Mouse (Mus musculus) NIH3T3 (cell line): Measurements from ENCODE around the gene Bco1.

ENCODE experiments used
- DNase-seq: peaks from one replicate; pipeline ENCODE4 v3.0.0-alpha.2; 2012; ENCODE audit warnings: low read depth

Gene Bco1

GRCm38 (mm10) chr8:117095647-117096046 is at the start of gene Bco1:
TSS of gene Bco1 (plus strand) at chr8:117095854.
- no peak for DNase-seq

GRCm38 (mm10) chr8:117049444-117049843 is 46.2 kb upstream of the Bco1 start:
- no peak for DNase-seq

DNA sequence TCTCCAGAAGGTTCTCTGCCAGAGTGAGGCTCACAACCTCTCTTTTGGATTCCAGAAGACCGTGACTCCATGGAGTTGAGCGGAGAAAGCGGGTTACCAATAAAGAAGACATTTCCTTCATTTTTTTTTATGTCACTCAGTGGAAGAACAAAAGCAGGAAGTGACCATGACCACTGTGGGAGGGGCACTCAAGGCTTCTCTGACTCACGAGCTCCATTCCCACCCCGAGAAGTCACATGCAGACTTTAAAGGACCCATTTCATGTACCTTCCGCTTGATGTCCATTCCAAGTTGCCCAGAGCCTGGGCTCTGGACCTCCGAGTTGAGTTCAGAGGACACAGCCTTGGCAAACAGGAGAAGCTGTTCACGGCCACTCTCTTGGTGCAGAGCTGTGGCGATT is 44.9 kb upstream of the Bco1 start:
- DNase-seq: no peak

DNA sequence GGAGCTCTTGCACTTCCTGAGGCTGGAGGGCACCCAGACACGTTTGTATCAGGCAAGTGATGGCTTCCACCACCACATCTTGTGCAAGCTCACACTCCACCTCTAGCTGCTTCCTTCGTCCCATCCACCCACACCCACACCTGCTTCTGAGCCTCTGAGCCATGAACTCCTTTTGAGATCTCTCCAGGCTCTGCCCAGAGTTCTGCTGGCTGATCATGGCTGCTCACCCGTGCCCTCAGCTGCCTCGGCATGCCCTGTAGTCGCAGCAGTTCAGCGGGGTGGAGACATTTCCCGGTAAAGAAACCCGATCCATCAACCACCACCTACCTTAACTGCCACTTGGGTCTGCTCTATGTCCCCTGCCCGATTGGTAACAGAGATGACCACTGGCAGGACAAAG is 44.3 kb upstream of the Bco1 start:
- no peak for DNase-seq

GRCm38 (mm10) chr8:117053135-117054079 is 42.2 kb upstream of the Bco1 start:
- peak; percentile 38 for DNase-seq

DNA sequence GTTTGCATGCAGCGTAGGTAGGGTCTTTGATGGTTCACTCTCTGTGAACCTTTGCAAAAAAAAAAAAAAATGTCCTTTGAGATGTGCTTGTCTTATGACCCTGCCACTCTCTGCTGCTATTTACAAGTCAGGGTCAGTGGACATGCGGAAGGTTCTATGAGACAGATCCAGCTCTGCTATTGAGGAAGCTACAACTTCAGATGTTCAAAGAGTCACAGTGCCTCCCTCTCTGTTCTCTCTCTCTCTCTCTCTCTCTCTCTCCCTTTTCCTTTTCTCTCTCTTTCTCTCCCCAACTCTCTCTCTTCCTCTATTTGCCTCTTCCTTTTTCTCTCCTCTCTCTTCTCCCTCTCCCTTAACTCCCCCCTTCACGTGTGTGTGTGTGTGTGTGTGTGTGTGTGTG is 41.5 kb upstream of the Bco1 start:
- no peak for DNase-seq

GRCm38 (mm10) chr8:117055097-117055496 is 40.6 kb upstream of the Bco1 start:
- DNase-seq: no peak

DNA sequence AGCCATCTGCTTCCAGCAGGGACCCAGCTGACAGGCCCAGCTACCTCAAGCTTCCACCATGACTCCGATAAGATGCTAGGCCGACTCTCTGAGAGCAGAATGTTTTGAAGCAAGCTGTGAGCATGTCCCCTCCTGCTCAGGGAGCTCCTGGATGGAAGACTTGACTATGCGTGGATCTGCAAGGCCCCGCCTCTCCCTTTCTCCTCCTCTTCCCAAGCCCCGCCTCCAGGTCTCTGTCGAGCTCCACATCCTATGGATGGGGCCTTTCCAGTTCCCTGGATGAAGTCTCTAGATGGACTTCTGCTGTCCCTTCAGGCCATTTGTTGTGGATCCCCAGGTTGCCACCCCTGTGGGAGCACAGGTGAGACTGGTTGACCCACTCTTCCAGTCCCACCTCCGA is 36.6 kb upstream of the Bco1 start:
- DNase-seq: no peak

GRCm38 (mm10) chr8:117060306-117060705 is 35.3 kb upstream of the Bco1 start:
- DNase-seq: no peak

- DNase-seq: no peak
These were observed 34.3 kb upstream of the Bco1 start for GRCm38 (mm10) chr8:117061180-117061880.

DNA sequence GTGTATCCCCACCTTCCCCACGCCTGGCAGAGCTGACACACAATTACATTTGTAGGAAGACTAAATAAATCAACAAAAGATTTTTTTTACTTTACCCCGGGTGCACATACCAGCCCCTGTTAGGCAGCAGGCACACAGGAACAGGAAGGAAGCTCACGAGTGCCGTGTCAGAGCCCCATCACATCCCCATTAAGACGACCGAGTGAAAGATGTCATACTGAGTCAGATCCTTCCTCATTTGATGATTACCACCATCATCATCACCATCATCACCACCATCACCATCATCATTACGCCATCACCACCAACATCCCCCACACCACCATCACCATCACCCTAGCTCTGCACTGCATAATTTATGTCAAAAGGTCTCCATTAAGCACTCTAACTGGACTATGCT is 28.7 kb upstream of the Bco1 start:
- DNase-seq: no peak

DNA sequence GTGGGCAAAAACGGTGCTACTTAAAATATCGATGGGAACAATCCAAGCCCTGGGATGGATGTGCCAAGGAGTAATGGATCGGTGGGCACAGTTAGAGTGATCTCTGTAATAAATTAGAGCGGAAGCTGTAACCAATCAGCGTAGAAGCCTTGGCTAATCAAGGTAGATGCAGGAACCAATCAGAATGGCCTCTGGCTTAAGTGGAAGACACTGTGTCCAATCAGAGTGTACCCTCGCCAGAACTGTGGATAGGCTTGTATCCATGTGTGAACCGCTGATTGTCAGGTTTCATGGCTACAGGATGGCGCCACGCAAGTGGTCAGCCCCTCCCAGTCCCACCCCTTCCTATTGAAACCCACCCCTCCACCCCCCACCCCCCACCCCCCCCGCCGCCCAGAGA is 28.3 kb upstream of the Bco1 start:
- DNase-seq: no peak

GRCm38 (mm10) chr8:117068294-117068693 is 27.4 kb upstream of the Bco1 start:
- no peak for DNase-seq

DNA sequence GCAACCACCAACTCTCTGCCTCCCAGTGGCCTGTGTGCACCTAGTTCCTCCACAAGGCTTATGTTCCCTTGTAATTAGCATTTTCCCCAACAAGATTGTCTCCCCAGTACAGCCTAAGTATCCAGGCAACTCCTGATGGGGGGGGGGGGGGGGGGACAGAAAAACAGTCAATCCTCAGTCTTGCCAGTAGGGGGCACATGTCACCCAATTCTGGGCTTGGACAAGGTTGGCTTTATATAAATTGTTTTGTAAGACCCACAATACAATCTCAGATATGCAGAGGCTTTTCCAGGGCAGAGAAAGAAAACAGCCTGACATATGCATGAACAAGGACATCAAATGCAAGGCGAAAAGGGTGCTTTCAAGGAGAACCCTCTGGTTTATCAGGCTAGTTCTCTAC is 25.9 kb upstream of the Bco1 start:
- peak; percentile 77 for DNase-seq

DNA sequence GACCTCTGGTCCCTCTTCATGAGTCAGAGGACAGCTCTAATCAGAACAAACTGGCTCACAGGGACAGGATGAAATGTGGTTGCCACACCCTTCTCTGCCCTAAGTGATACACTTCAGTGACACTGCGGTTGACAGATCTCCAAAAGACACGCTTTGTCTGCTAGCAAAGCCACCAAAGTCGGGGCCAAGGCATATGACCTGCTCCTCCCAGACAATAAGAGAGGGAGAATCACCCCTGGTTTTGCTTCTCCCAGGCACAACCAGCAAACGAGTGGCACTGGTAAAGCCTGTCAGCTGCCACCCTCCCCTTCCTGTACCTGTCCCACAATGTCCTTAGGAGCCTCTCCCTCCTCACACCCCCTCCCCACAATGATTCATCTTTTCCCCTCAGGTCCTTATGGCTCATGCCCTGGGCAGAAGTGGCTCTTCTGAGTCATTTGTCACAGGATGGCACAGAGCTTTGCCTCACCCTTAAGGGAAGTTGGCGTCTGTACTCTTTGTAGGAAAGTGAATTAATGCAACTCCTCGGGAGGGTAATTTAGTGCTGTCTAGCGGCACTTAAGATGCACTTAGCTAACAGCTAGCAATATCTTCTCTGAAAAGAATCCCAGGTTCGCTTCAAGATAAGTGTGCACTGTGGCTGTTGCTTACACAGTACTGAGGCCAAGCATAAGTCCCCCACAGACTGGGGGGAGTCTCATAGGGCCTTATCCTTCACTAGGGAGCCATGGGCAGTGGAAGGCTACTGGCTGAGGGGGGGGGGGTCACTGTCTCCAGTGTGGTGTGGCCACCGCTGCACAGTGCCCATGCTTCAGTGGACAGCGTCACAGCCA is 21.1 kb upstream of the Bco1 start:
- no peak for DNase-seq

GRCm38 (mm10) chr8:117078367-117078926 is 17.2 kb upstream of the Bco1 start:
- no peak for DNase-seq

- no peak for DNase-seq
These were observed 16.0 kb upstream of the Bco1 start for GRCm38 (mm10) chr8:117079652-117080051.

- no peak for DNase-seq
These were observed 13.2 kb upstream of the Bco1 start, which contains the start of gene Pkd1l2 for GRCm38 (mm10) chr8:117082399-117082872. TSS of gene Pkd1l2 (minus strand) at chr8:117082449.

- no peak for DNase-seq
These were observed 12.6 kb upstream of the Bco1 start for GRCm38 (mm10) chr8:117082947-117083559.

DNA sequence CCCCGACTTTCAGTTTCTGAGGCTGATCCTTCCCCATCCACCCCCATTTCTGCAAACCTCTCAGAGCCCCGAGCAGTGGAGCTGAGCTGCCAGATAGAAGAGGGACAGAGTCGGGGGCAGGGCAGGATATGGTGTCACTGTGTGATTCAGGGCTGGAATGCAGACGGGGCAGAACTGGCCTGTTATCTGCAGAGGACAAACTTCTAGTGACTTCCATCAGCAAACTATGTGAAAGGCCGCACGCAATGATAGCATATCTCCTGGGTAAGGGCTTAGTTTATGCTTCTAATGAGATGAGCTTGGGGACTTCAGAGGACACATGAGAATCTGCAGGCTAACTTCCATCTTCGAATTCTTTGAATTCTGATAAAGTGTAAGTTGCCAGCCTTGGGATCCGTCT is 10.1 kb upstream of the Bco1 start:
- DNase-seq: no peak

DNA sequence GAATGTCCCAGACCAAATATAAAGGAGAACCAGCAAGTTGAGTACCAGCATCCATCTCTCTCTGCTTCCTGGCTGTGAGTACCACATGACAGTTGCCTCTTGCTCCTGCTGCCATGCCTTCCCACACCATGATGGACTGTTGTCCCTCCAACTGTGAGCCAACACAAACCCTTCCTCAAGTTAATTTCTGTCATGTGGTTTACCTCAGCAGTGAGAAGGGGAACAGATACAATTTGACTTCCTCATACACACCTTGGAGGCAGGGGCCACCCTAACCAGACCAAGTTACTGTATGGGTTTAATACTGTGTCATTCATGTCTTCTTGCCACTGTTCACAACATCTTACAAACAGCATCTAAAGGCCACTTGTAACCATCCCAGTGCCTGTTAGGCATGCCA is 8.6 kb upstream of the Bco1 start:
- no peak for DNase-seq
